8 mouse cellular contexts compared by ENCODE assay signal in genomic region chr14:25458111-25459015, GRCm38 (mm10). TPM values are rescaled to one million over a fixed set of nuclear protein-coding genes. Genes with fewer than 3 reads are reported as not detected.
DNase-seq lines count a peak whose midpoint lies in the region; ATAC-seq and TF ChIP-seq lines count a peak whose summit lies in the region.

No protein-coding gene starts in this region.

- no peak; the same call in none of the 2 replicates for TF ChIP-seq CTCF in left cerebral cortex, adult 2 months (IDR thresholded peaks at IDR 0.05)

- H3K27me3 ChIP-seq in hindbrain, embryonic 12.5 days = 0 out of 2 replicates have a peak, but pooled peaks cover 2% of the 10 kb centered on the region
- no peaks in the 10 kb centered on the region for H3K27me3 ChIP-seq in midbrain, embryonic 16.5 days (ENCODE audit: control insufficient read depth, insufficient read depth, low read depth, low read length)

- H3K4me3 ChIP-seq in left cerebral cortex, adult 2 months = peak overlapping the region; percentile 86
- peak overlapping the region; percentile 97 for H3K4me3 ChIP-seq in hindbrain, embryonic 12.5 days
- H3K4me3 ChIP-seq in midbrain, embryonic 16.5 days (ENCODE audit: low read depth, low read length) = peak overlapping the region; percentile 94

- no peaks in the 10 kb centered on the region for H3K36me3 ChIP-seq in hindbrain, embryonic 12.5 days
- H3K36me3 ChIP-seq in midbrain, embryonic 16.5 days (ENCODE audit: control insufficient read depth, insufficient read depth, low read length) = no peaks in the 10 kb centered on the region

- DNase-seq in left cerebral cortex, adult 2 months (ENCODE audit: extremely low spot score in 1 of 2, low spot score in 2 of 2) = peak; percentile 37 to 46
- DNase-seq in left cerebral cortex, adult 11 months (ENCODE audit: low spot score) = no peak
- DNase-seq in MEL-GATA-1-ER (ENCODE audit: extremely low read depth, low read depth) = peak; percentile 66
- peak; percentile 80 for DNase-seq in embryo, embryonic 11 days
- DNase-seq in left cerebral cortex, postnatal 36 days (ENCODE audit: low spot score in 2 of 2) = peak; percentile 70
- DNase-seq in ovary, adult 18-20 months (ENCODE audit: low spot score) = no peak

- WGBS in hindbrain, embryonic 12.5 days = under 1% methylated on average over 37 of the region's 37 CpGs
- under 1% methylated on average over 37 of the region's 37 CpGs for WGBS in midbrain, embryonic 16.5 days

- H3K9ac ChIP-seq in hindbrain, embryonic 12.5 days = peak overlapping the region; percentile 100
- peak overlapping the region; percentile 98 for H3K9ac ChIP-seq in midbrain, embryonic 16.5 days (ENCODE audit: low read depth, low read length)

- peaks cover 49% of the 10 kb centered on the region for H3K4me1 ChIP-seq in hindbrain, embryonic 12.5 days
- peaks cover 38% of the 10 kb centered on the region for H3K4me1 ChIP-seq in midbrain, embryonic 16.5 days (ENCODE audit: control insufficient read depth, insufficient read depth, low read length)

- no peaks in the 10 kb centered on the region for H3K9me3 ChIP-seq in hindbrain, embryonic 12.5 days (replicated peaks)
- H3K9me3 ChIP-seq in midbrain, embryonic 16.5 days (replicated peaks; ENCODE audit: control insufficient read depth, low read length, poor library complexity, severe bottlenecking) = no peaks in the 10 kb centered on the region

- H3K4me2 ChIP-seq in hindbrain, embryonic 12.5 days (replicated peaks) = peak overlapping the region; percentile 93
- peak overlapping the region; percentile 67 for H3K4me2 ChIP-seq in midbrain, embryonic 16.5 days (ENCODE audit: low read length)

- peak overlapping the region; percentile 97 for H3K27ac ChIP-seq in left cerebral cortex, adult 2 months
- peak overlapping the region; percentile 99 for H3K27ac ChIP-seq in hindbrain, embryonic 12.5 days
- peak overlapping the region; percentile 97 for H3K27ac ChIP-seq in midbrain, embryonic 16.5 days (ENCODE audit: low read length)

- intact Hi-C loops in left cerebral cortex, adult 2 months (cut with DNase I) = loop anchor here (1.0 to 10.0 kb wide), 11 partner anchors 80 to 956 kb away; no protein-coding TSS in a partner anchor
- intact Hi-C loops in left cerebral cortex, postnatal 36 days (cut with DNase I) = loop anchor here (2.0 to 10.0 kb wide), 7 partner anchors 80 to 956 kb away; no protein-coding TSS in a partner anchor

- ATAC-seq in hindbrain, embryonic 12.5 days (ENCODE audit: low FRiP score) = 0 out of 2 replicates have a peak, but pooled peaks have one; percentile 29
- ATAC-seq in midbrain, embryonic 16.5 days = no peak

RNA-seq across cellular contexts. Expression of gene Zmiz1, which starts 0.6 kb away (rescaled TPM):
- total RNA-seq in left cerebral cortex, adult 2 months (2021) = 100 to 1,000 TPM; 106 to 107 TPM
- polyA plus RNA-seq in hindbrain, embryonic 12.5 days (2016; fragmentation: Nextera tagmentation; extraction: Ambion mirVana) = 66.5 and 69.4 TPM in 2 replicates
- 100 to 1,000 TPM in 1 of 2 experiments, 10 to 100 TPM in 1; 83.9 to 111 TPM for total RNA-seq in left cerebral cortex, postnatal 36 days (2021)
- polyA plus RNA-seq in midbrain, embryonic 16.5 days (2015; fragmentation: Nextera tagmentation; extraction: Ambion mirVana) = 54.2 and 58.0 TPM in 2 replicates

Comparison
In these comparisons a context has a peak if more than half of its experiments do, and no peak if none do; other contexts are left out.
1. DNase-seq: peak in left cerebral cortex, adult 2 months (2 of 2), MEL-GATA-1-ER (single experiment), embryo, embryonic 11 days (single experiment) and left cerebral cortex, postnatal 36 days (2 of 2); none in left cerebral cortex, adult 11 months (single experiment) and ovary, adult 18-20 months (single experiment).
2. Peak in every context shown above with its lines, with median percentiles within 50 percentile points of each other: H3K27ac ChIP-seq and H3K4me3 ChIP-seq.